Mouse (Mus musculus) liver, adult 2 months (tissue): ENCODE measurements at regions not wholly inside any gene's neighbourhood (a gene's known extent, or its start where the extent isn't known, plus 50 kb on each side); places are given as distances from the start of the nearest gene placed in this dataset.

ENCODE experiments used
- CTCF ChIP-seq: fragments of 200-500 bp; IDR thresholded peaks from 2 replicates; pipeline ENCODE4 v1.5.1; 2011; ENCODE audit warnings: low read depth, low read length, control low read depth
- POLR2A ChIP-seq: fragments of 200-500 bp; IDR thresholded peaks from 2 replicates; pipeline ENCODE4 v1.6.1; 2011; ENCODE audit warnings: low read length, control low read depth; ENCODE audit not compliant: insufficient read depth; ENCODE audit errors: extremely low read depth

DNA sequence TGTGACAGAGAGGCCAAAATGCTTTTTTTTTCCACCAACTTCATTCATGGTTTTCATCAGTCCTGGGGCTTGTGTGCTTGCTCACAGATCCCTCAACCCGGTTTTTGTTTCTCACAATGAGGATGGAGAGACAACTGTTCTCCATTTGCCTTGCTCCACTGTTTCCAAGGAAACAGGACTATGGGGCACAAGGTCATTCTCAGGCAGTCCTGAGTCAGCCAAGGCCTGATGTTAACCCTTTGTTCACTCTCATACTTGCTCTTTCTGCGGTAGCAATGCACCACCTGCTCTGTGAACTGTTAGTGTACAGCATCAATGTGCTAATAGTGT, 206.5 kb downstream of the Hace1 start:
- TF ChIP-seq POLR2A (no peak), CTCF (no peak)
